Mouse (Mus musculus): ENCODE measurements around the gene Rcn3. TPM values are rescaled to one million over a fixed set of nuclear protein-coding genes. Genes with fewer than 3 reads are reported as not detected.
A peak's percentile ranks its signal among the peaks of the same experiment; 100 is the strongest.
"Not testable (repeated sequence)": the region's sequence is repeated elsewhere in the genome, so short reads cannot be mapped to it uniquely, and the experiment has no call there.

Rcn3 gene
- total and polyA plus RNA-seq, 3 experiments = 26.5 to 93.3 (median 50.3) TPM

- DNase-seq = peak; percentile 99
Measured at GRCm38 (mm10) chr7:45124224-45125143, 32.5 kb upstream of the Rcn3 start, which contains the start of gene Rps11. Rps11 (minus strand) TSS chr7:45124439.

DNA sequence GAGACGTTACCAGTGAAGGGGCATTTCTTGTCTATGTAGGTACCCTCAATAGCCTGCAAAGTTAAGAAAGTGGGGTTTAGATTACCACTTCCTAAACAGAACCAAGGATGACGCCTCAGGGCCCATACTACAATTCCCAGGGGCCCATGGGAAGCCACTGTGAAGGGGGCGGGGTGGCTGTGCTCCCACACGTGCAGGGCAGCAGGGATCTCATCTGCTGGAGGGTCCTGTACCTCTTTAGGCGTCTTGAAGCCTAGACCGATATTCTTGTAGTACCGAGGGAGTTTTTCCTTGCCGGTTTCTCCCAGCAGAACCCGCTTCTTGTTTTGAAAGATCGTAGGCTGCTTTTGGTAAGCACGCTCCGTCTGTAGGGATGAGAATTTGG is 31.2 kb upstream of the Rcn3 start:
- peak; percentile 42 for DNase-seq

- DNase-seq = no peak
Measured at GRCm38 (mm10) chr7:45122561-45123185, 30.7 kb upstream of the Rcn3 start.

GRCm38 (mm10) chr7:45121966-45122365 is 29.9 kb upstream of the Rcn3 start:
- DNase-seq = no peak

DNA sequence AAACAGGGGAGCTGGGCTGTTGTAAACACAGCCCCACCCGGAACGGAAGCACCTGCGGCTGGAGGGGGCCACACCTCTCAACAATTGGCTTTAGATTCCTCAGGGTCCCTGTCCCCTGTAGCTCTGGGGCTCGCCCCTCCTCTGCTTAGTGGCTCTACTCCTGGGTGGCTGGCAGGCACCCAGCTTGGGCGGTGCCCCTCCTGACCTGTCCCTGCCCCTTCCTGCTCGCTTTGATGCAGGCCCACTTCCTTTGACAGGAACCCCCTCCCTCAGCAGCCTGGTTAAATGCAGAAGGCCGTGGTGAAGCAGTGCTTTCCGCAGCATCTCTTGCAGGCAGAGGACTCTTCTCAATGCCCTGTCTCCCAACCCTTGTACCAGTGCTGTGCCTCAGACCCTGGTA is 29.4 kb upstream of the Rcn3 start:
- peak; percentile 60 for DNase-seq

- DNase-seq = no peak
Measured at GRCm38 (mm10) chr7:45119780-45120709, 28.0 kb upstream of the Rcn3 start.

GRCm38 (mm10) chr7:45118336-45118735 is 26.3 kb upstream of the Rcn3 start:
- peak; percentile 66 for DNase-seq

- DNase-seq = no peak
Measured at GRCm38 (mm10) chr7:45117566-45117965, 25.5 kb upstream of the Rcn3 start.

GRCm38 (mm10) chr7:45113476-45113875 is 21.5 kb upstream of the Rcn3 start:
- DNase-seq = no peak

DNA sequence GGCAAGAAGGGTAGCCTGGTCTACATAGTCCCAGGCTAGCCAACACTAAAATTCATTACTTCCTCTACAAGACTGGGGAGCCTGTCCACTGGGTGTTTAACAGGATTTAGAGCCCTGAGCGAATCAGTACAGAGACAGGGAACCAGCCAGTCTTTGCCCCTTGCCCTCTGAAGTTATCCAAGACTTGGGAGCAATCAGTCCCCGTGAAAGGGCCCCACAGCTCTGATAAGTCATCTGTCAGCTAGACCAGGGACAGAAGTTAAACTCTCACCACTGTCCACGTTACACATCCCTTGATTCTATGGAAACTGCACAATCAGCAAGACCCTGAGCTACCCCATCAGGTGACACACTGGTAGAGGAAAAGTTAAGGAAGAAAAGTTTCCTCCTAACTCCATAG is 20.5 kb upstream of the Rcn3 start:
- DNase-seq = no peak

GRCm38 (mm10) chr7:45111940-45112339 is 19.9 kb upstream of the Rcn3 start:
- no peak for DNase-seq

DNA sequence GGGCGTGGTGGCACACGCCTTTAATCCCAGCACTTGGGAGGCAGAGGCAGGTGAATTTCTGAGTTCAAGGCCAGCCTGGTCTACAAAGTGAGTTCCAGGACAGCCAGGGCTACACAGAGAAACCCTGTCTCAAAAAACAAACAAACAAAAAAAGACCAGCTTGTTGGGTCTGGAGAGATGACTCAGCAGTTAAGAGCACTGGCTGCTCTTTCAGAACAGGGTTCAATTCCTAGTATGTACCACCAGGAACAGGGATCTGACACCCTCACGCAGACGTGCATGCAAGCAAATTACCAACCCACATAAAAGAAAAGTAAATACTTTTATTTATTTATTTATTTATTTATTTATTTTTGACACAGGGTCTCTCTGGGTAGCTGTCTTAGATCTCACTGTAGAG is 18.1 kb upstream of the Rcn3 start:
- DNase-seq = not testable (repeated sequence)

DNA sequence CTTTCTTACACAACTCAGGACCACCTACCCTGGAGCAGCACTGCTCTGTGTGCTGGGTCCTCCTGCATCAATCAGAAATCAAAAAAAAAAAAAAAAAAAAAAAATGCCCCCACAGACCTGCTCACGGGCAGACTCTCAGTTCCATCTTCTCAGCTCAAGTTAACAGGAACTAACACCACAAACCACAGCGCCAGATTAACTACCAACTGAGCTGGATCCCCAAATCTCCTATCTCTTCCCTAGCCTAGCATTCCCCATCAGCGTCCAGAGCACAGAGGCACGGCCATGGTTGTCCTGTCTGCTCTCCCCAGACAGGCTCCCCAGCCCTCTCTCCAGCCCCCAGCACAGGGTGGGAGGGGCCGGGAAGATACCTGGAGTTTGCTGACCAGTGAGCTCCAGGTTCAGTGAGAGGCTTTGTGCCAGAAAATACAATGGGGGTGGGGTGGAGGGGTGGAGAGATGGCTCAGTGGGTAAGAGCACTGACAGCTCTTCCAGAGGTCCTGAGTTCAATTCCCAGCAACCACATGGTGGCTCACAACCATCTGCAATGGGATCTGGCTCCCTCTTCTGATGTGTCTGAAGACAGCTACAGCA is 15.1 kb upstream of the Rcn3 start:
- no peak for DNase-seq

DNA sequence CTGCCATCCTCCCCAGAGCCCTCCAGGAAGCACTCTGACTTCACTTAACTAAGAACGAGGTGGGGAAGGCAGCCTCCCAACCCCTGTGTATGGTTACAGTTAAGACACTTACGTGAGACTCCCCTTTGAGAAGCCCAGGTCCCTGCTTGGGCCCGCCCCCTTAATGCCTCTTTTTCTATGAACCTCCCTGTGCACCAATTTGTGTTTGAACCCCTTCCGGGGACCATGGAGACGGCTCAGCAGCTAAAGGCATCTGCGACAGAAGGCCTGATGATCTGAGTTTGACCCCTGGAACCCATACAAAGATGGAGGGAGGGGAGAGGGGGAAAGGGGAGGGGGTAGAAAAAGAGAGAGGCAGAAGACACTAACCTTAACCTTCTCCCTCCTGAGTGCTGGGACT is 14.4 kb upstream of the Rcn3 start:
- no peak for DNase-seq

GRCm38 (mm10) chr7:45105491-45105890 is 13.5 kb upstream of the Rcn3 start:
- DNase-seq = no peak

DNA sequence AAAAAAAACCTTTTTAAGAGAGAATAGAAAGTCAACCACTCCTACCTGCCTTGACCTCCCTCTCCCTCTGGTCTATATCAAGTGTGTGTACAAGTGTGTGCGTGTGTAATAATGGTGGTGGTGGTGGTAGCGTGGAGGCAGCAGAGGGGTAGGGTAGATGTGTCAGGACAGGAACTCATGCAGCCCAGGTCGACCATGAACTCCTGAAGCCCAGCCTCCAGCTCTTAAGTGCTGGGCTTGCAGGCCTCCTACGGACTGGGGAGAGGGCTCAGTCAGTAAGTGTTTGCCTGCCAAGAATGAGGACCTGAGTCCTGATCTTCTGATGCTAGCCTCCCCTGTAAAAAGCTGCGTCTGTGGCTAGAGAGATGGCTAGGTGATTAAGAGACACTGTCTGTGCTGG is 12.9 kb upstream of the Rcn3 start:
- no peak for DNase-seq

DNA sequence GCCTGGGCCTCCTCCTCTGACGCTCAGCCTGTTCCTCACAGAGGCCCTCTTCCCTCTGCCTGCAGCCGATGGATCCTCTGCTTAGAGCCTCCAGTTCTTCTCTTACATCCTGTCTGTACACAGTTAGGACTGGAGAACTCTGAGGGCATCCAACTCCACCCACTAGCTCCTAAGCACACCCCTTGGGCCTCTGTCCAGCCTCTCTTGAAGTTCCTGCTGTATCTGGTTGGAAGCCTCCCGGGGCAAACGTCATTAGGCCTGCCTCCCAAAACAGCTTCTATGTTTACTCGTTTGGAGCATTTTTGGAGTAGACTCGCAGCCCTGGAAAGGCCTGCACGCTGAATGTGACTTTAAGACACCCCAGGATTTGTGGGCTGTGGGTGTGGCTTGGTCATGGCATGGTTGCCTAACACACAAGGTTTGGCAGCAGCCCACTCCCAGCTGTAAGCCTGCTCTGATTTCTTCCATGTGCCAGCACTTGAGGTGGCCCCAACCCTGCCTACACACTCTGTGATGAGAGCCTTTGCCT is 11.7 kb upstream of the Rcn3 start, which contains the start of gene Fcgrt:
Fcgrt (minus strand) TSS at position 200 of the 529 bp plus-strand sequence.
- DNase-seq = peak; percentile 95

- peak; percentile 44 for DNase-seq
Measured at GRCm38 (mm10) chr7:45102940-45103585, 11.0 kb upstream of the Rcn3 start.

DNA sequence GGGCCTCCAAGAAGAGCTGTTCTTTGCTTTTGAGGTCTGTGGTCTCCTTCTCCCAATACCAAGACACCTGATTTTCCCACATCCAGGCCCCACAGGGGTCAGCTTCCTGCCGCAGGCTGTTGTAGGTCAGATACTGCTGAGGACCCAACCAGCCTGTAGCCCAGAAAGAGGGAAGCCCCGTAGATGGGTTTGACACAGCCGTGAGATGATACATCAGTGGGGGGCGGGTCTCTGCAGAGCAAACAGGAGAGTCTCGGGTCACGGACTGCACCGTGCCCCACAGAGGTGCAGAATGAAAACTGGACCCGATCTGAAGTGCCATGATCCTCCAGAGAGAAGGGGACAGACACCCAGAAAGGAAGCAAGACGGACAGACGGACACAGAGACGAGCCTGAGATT is 10.4 kb upstream of the Rcn3 start:
- DNase-seq = no peak

GRCm38 (mm10) chr7:45100046-45100445 is 8.0 kb upstream of the Rcn3 start:
- DNase-seq = peak; percentile 72
